Mouse (Mus musculus) gastrocnemius, adult 2 months (tissue): ENCODE measurements around the gene Rfng. TPM values are rescaled to one million over a fixed set of nuclear protein-coding genes. Genes with fewer than 3 reads are reported as not detected.
A peak's percentile ranks its signal among the peaks of the same experiment; 100 is the strongest.
"Not testable (repeated sequence)": the region's sequence is repeated elsewhere in the genome, so short reads cannot be mapped to it uniquely, and the experiment has no call there.

Experiments used
- DNase-seq: peaks from one replicate; pipeline ENCODE4 v3.0.0; 2022
- H3K27ac ChIP-seq: fragments of 200-600 bp; 2 replicates; pipeline ENCODE4 v1.8.1; 2022; ENCODE audit warnings: mild to moderate bottlenecking
- H3K4me3 ChIP-seq: fragments of 200-600 bp; 2 replicates; pipeline ENCODE4 v1.8.1; 2022; ENCODE audit warnings: mild to moderate bottlenecking, moderate library complexity
- CTCF ChIP-seq: fragments of 200-600 bp; IDR thresholded peaks from 2 replicates; pipeline ENCODE4 v1.8.1; 2022; ENCODE audit warnings: antibody characterized with exemption, mild to moderate bottlenecking, moderate library complexity
- intact Hi-C: fragments of 180-260 bp; cut with DNase I; formaldehyde crosslinking; loops from one replicate; pipeline ENCODE4 v1.15.1; 2025
- total RNA-seq, 2 experiments: library from RNA; stranded (reverse); gene quantifications; 2 replicates each; pipeline ENCODE4 v1.2.3; 2021

The Rfng gene
- total RNA-seq, 2 experiments from 2014 or later: 11.7 to 14.1 TPM

DNA sequence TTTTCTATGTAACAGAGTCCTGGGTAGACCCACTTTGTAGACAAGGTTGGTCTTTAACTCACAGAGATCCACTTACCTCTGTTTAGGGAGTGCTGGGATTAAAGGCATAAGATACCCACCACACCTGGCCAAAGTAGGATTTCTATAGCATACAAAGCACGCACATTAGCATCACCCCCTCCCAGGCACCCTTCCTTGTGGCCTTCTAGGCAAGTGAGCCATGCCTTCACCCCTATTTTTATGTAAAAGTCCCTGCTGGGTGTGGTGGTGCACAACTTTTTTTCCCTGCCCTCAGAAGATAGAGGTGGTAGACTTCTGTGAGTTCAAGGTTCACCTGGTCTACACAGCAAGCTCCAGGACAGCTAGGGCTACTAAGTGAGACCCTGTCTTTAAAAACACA lies 4.1 kb downstream of the Rfng start:
- Histone ChIP-seq H3K27ac (no peak overlapping the region), H3K4me3 (no peak overlapping the region)
- intact Hi-C loops: loop anchor here (10.0 kb wide), 2 partner anchors 125 to 285 kb away; partner anchors contain the start of gene Slc25a10
- TF ChIP-seq CTCF: no peak
- no peak for DNase-seq

DNA sequence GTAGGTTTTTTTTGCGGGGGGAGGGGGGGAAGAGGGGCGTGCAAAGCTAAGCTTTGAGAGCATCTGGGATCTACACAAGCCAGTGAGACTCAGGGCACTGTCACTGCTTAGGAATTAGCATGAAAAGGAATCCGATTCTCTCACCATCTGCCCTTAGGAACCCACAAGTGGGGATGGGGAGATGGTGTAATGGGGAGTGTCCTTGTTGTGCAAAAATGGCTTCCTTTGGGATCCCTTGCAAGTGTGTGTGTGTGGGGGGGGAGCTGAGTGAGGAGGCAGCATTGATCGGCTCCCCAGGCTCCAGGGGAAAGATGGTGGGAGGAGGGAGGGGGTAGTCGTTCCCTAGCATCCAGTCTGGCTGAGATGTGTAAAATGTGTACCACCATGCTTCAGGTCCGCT lies 6.9 kb downstream of the Rfng start:
- intact Hi-C loops: loop anchor here (10.0 kb wide), 1 partner anchor 122 kb away; no protein-coding TSS in a partner anchor
- Histone ChIP-seq H3K4me3 (no peak overlapping the region), H3K27ac (no peak overlapping the region)
- no peak for TF ChIP-seq CTCF
- no peak for DNase-seq

DNA sequence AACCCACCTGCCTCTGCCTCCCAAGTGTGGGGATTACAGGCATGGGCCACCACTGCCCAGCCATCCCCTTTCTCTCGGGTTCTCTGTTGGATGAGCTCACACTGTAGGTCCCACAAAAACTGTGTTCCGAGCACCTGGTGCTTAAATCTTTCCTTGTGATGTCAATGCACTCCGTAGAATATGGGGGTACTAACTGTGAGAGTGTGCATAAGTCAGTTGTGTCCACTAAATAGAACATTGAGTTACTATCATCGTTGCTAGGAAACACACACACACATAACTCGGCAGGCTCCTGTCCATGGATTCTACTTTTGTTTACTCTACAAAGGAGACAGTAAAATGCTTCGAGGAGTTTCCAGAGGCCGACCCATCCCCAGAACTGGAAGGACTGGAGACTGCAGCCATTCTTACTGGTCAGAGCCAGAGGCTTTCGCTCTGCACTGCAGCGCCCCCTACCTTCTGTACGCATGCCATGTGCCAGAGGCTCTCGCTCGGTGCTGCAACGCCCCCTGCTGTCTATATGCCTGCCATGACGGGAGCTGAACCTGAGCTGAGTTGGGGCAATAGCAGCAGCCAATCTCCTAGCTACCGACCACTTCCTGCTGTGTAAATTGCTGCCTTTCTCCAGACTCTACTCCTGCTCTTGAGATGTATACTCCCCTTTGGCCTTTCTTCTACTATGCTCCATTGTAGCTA lies 8.1 kb downstream of the Rfng start:
- no peak overlapping the region for H3K27ac ChIP-seq
- no peak; the same call in 1 of the 2 replicates for TF ChIP-seq CTCF
- H3K4me3 ChIP-seq: no peak overlapping the region
- peak; percentile 96 for DNase-seq
- intact Hi-C loops: loop anchor here (1.0 to 10.0 kb wide), 2 partner anchors 56 to 121 kb away; no protein-coding TSS in a partner anchor

DNA sequence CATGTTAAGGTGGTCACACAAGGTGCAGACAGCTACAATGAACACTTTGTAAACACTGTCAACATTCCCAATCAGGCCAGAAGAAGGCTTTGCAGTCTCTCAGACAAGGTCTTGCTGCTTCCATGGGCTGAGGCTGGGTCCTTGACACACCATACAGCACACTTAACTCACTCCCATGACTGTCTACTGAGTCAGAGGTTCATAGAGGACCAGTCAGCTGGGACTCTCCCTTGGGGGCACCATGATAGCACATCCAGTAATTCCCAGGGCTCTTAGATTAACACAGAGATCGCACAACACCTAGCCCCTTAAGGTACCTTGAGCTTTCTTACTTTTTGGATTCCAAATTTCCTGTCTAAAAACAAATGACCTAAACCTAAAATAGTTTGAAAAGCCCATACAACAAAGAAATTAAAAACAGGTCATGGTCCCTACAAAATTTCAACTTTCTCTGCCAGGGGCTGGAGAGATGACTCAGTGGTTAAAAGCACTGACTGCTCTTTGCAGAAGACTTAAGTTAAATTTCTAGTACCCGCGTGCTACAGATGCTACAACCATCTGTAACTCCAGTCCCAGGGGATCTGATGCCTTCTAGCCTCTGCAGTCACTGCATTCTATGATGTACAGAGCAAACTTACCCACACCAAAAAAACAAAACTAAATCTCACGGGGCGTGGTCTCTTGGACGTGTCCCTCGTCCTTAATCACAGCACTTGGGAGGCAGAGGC lies 10.4 kb downstream of the Rfng start:
- no peak overlapping the region for H3K27ac ChIP-seq

DNA sequence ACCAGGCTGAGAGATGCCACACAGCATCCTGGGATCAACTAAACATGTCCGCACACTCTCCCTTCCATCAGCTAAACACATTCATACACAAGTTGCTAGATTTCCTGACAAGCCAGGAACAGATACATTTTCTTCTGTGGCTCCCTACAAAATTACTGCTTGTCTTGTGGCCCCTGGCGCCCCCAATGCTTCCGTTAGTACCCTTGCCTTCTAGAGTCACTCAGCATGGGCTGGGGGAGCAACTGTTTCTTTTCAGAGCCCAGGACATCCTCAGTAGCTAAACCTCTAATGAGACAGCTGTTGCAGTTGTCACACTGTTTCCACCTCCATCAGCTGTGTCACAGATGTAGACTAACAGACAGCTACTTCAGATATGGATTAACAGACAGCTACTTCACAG lies 11.3 kb downstream of the Rfng start:
- no peak for TF ChIP-seq CTCF
- no peak overlapping the region for H3K27ac ChIP-seq
- DNase-seq: no peak
- intact Hi-C loops: loop anchor here (10.0 kb wide), 1 partner anchor 118 kb away; no protein-coding TSS in a partner anchor
- H3K4me3 ChIP-seq: no peak overlapping the region

More for the DNA sequence above, 10.4 kb downstream of the Rfng start:
- no peak overlapping the region for H3K4me3 ChIP-seq
- intact Hi-C loops: loop anchor here (10.0 kb wide), 1 partner anchor 119 kb away; no protein-coding TSS in a partner anchor
- DNase-seq: no peak
- no peak for TF ChIP-seq CTCF

DNA sequence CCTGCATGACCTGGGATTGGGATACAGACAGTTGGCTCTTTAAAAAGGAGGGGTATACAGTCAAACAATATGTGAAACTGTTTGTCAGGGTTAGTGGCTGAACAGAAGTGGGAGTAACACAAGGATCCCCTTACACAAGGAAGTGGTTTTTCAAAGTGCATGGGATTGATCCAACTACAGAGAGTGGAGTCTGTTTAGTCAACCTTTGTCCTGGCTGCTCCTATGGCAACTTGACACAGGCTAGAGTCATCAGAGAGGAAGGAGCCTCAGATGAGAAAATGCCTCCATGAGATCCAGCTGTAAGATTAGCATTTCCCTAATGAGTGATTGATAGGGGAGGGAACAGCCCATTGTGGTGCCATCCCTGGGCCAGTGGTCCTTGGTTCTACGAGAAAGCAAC lies 15.8 kb downstream of the Rfng start:
- Histone ChIP-seq H3K27ac (no peak overlapping the region), H3K4me3 (no peak overlapping the region)
- TF ChIP-seq CTCF: no peak
- intact Hi-C loops: no loop called here
- no peak for DNase-seq

DNA sequence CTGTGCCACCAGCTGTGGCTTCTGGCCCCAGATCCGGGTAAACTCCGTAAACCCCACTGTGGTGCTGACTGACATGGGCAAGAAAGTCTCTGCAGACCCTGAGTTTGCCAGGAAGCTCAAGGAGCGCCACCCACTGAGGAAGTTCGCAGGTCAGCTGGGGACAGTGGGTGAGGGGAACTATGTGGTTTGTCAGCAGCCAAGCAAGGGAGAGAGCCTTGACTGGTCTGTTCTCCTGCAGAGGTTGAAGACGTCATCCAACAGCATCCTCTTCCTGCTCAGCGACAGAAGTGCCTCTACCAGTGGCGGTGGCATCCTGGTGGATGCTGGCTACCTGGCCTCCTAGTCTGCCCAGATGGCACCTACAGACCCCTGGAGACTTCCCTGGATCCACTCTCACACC lies 17.0 kb downstream of the Rfng start:
- DNase-seq, intact Hi-C loops, H3K4me3 ChIP-seq, H3K27ac ChIP-seq: not testable (repeated sequence)

DNA sequence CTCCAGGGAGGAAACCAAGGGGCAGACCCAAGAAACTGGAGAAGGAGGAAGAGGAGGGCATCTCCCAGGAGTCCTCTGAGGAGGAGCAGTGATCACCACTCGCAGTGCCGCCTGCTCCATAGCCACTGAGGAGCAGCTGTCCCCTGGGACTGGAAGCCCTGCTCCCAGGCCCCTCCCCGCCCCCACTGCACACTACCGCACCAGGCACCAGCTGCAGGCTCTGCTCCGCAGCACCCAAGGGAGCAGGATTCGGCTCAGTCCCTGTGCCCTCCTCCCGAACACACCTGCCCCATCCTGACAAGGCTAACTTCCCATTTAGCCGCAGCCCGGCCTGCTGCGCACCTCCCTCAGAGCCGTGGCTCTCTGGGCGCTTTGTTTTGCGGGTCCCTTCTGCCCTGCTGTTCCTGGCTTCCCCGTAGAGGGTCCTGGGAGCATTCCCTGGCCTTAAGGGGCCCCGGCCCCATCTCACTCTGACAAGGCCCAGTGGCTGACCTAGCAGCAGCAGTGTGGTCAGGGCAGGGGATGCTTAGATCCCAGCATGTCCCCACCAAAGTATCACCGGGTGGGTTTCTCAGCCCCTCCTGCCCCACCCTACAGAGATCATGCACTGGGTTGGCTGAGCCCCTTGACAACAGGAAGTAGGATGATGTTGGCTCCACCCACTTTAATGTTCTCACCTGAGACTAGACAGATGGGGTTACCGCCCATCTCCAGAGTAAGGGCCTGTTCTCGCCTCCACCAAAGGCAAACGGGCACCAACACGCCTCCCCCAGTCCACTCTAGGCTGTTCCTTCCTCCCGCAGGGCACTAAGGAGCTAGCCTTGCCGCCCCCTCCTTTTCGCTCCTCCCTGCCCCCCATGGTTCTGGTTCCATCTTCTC lies 20.6 kb downstream of the Rfng start:
- intact Hi-C loops, DNase-seq, H3K27ac ChIP-seq: not testable (repeated sequence)
- H3K4me3 ChIP-seq: peak overlapping the region; percentile 47

DNA sequence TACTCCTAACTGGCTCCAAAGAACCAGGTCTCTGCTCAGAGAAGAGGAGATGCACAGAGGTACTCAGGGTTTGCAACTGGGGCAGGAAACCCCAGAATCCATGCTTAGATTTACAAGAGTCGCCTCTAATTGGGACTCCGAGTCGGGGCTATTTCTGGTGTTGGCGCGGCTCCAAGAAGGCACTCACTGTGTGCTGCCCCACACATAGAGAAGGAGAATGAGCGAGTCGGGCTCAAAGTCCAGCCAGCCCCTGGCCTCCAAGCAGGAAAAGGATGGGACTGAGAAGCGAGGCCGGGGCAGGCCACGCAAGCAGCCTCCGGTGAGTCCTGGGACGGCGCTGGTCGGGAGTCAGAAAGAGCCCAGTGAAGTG lies 21.4 kb downstream of the Rfng start, which contains the start of gene Hmga1b:
Gene Hmga1b (plus strand): TSS at position 123 of the 370 bp plus-strand sequence.
- H3K27ac ChIP-seq, intact Hi-C loops: not testable (repeated sequence)
- peak within 1 kb of the TSS; percentile 47 for H3K4me3 ChIP-seq
- peak; percentile 30 for DNase-seq

DNA sequence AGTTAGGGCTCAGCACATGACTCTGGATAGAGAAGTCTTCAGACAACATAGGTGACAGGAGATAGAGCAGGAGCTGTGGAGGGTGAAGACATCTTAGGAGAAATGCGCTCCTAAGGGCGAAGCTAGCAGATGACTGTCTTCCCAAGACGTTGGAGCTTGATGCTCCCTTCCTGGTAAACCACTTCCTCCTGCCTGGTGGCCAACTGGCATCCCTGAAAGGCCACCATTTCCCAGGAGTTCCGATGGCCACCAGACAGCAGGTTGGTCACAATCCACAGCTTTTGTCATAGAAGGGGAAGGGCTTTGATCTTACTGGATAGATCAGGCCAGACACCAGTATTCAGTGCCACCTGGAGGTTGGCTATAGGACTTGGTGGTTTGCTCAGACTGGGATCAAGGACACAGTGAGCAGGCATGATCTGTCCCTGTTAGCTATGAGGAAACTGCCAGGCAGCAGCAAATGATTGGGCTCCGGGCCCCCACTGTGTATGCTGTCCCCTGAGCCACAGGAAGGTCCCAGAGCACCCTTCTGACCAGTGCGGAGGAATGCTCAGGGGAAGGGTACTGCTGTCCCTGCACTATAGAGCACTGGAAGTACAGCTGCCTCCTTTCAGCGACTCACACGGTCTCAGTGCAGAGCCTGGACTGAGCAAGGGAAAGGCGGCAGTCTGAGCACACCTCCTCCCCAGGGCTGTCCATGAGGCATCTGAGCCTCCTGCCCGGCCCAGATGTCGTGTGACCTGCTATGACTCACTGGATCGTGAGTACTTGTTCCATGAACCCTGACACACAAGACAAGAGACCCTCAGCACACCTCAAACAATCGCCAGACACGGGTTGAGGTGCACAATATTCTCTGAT lies 22.0 kb downstream of the Rfng start:
- TF ChIP-seq CTCF: no peak
- no peak overlapping the region for H3K27ac ChIP-seq
- intact Hi-C loops: no loop called here
- DNase-seq: no peak
- no peak overlapping the region for H3K4me3 ChIP-seq

DNA sequence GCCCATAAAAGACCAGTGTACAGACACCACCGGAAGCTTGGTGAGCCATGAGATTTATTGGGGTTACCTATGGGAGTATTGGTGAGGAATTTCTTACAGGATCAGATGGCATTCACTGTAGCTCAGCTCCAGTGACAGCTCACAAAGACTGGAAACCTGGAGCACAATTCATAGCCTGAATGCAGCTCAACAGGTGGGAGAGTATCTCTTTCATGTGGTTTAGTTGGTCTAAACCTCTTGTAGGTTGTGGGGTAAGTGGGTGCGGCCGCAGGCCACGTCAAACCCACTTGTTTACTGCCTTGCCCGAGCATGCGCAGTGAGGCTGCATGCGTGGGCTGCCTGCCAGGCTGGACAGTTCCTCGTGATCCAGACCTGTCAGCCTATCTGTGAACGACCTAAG lies 23.8 kb downstream of the Rfng start:
- no peak overlapping the region for H3K4me3 ChIP-seq
- intact Hi-C loops: no loop called here
- no peak overlapping the region for H3K27ac ChIP-seq
- no peak for DNase-seq
- TF ChIP-seq CTCF: no peak

DNA sequence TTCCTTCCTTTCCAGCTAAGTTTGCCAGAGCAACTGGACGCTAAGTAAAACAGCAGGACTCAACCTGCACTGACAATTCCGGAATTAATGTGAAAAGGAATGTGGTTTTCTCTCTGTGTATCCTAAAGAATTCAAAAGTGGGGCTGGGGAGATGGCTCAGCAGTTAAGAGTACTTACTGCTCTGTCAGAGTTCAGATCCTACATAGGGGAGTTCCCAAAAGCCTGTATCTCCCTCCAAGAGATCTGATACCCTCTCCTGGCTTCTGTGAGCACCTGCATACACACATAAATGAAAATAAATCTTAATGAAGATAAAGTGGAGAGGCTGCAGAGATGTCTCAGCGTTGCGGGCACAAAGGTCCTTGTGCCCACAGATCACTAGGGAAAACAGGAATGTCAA lies 32.4 kb downstream of the Rfng start:
- Histone ChIP-seq H3K4me3 (no peak overlapping the region), H3K27ac (no peak overlapping the region)
- no peak for TF ChIP-seq CTCF
- intact Hi-C loops: loop anchor here (2.0 kb wide), 1 partner anchor 15 kb away; no protein-coding TSS in a partner anchor
- no peak for DNase-seq
